Mouse (Mus musculus): ENCODE data around the gene Ttc17.

The Ttc17 gene

DNA sequence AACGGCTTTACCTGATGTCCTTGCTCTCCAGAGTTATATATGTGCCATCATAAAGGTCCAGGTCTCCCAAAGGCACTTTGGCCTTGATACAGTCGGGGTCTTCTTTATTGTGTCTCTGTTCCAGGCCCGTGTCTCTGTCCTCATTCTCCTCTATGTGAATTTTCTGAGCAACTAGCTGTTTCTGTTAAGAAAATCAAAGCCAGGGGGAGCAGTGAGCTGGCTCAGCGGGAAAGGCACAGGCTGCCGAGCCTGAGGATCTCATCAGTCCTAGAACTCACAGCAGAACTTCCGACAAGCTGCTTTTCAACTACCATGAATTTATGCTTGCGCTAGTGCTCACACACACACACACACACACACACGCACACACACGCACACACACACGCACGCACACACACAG, 27.8 kb downstream of the Ttc17 start:
- no peak for DNase-seq

DNA sequence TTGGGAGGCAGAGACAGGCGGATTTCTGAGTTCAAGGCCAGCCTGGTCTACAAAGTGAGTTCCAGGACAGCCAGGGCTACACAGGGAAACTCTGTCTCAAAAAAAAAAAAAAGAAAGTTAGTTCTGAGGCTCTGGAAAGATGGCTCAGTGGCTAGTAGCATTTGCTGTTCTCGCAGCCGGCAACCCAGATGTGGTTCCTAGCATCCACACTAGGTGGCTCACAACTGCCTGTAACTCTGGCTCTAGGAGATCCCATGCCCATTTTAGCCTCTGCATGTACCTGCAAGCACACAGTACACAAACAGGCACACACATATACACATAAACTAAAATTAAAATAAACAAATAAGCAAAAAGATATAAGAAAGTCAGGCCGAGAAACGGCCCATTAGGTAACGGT, 35.4 kb downstream of the Ttc17 start:
- peak in 1 of 2 experiments; percentile 5 for DNase-seq

GRCm38 (mm10) chr2:94363821-94364220, 42.7 kb downstream of the Ttc17 start:
- DNase-seq, result no peak

- DNase-seq, result no peak
Measured at GRCm38 (mm10) chr2:94360398-94360973, 46.0 kb downstream of the Ttc17 start.

GRCm38 (mm10) chr2:94348165-94348591, 58.3 kb downstream of the Ttc17 start:
- DNase-seq, result no peak

GRCm38 (mm10) chr2:94346746-94347145, 59.7 kb downstream of the Ttc17 start:
- no peak for DNase-seq

DNA sequence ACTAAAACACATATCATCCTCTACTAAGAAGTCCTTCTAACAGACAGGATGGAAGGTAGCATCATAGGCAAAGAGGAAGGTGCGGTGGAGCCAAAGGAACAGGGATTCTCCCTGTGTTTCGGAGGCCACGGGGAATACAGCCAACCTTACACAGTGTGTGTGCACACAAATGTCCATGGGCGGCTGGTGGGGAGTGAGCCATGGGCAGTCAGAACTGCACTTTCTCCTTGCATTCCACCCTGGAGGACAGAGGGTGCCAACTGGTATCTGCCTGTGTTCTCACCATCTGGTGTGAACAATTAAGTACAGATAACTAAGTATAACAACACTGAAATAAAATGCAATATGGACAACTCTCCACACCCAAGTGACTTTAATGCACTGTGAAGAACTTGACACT, 61.9 kb downstream of the Ttc17 start:
- DNase-seq, result no peak

- DNase-seq, result no peak
Measured at GRCm38 (mm10) chr2:94343290-94344285, 62.9 kb downstream of the Ttc17 start.

- DNase-seq, result no peak
Measured at GRCm38 (mm10) chr2:94340769-94341168, 65.7 kb downstream of the Ttc17 start.

DNA sequence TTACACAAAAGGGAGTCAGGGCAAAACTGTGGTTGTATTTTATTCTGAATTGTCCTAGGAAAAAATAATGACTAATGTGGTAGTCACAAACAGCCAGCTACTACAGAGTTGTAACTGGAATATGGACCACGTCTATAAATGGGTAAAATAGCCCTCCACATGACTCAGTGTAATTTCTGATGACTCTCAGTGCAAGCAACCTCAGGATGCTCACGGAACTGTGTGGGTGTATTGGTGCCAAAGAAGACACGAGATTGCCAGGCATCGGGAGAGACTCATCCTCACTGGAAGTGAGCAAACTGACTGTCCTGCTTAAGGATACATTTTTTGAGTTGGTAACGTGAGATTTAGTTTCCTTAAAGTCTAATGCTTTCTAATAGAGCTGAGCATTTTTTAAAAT, 67.0 kb downstream of the Ttc17 start:
- DNase-seq, result no peak

DNA sequence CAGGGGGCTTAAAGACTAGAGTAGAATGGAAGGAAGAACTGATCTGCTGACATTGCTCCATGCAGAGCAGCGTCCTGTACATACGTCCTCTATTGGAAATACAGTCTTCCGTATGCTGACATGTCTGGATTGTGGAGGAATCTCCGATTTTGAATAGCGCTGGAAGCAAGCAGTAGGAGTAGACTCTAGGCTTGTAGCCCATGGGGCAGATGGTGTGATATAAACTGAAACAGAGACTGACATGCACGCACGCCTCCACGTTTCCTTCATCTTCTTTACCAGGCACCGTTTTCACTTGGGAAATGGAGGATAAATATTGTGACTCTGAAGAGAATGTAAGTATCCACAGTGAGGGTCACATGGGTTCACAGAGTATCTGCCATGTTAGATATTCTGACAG, 70.2 kb downstream of the Ttc17 start:
- no peak for DNase-seq

DNA sequence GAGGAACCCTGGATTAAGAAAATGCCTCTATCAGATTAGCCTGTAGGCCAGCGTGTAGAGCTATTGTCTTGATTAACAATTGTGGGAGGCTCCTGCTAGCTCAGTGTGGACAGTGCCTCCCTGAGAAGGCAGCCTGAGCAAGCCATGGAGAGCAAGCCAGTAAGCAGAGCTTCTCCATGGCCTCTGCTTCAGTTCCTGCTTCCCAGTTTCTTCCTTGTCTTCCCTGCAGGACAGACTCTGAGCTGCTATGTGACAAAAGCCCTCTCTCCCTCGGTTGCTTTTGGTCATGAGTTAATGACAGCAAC, 71.8 kb downstream of the Ttc17 start:
- no peak for DNase-seq

DNA sequence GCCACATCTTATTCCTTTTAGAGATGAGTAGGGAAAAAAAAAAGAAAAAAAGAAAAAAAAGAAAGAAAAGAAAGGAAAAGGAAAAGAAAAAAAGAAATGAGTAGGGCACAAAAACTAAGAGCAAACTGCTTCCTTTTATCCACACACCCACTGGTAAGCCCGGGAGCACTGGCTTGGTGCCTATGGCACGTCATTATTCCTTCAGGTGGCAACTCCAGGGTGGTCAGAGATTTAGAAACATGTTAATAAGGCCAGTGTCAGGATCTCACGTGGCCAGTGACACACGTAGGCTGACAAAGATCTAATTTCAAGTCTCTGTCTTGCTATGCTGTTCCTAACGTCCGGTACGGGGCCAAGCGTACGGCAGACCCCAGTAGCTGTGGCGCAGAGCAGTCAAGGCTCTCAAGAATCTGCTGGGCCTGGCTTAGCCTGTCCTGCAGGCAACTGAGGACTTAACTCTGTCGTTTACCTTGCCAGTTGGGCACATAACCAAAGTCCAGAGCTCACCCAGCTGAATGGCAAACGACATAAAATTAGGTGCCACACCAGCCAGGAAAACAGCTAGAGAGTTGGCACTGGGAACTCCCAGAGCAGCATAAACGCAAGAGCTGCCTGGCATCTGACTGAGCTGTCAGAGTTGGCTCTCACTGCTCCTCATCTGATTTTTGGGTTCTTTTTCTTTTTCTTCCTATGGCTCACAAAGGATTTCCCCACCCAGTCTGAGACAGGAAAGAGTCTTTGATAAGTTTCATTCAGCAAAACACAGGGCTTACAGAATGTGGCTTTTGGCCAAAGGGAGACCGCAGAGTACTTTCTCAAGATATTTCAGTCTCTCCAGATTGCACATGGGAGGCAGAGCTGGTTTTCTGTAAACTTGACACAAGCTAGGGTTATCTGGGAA, 72.4 kb downstream of the Ttc17 start:
- DNase-seq, result peak in 1 of 2 experiments; percentile 20

- DNase-seq, result no peak
Measured at GRCm38 (mm10) chr2:94333086-94333485, 73.4 kb downstream of the Ttc17 start.

GRCm38 (mm10) chr2:94329336-94329735, 77.2 kb downstream of the Ttc17 start:
- no peak for DNase-seq

DNA sequence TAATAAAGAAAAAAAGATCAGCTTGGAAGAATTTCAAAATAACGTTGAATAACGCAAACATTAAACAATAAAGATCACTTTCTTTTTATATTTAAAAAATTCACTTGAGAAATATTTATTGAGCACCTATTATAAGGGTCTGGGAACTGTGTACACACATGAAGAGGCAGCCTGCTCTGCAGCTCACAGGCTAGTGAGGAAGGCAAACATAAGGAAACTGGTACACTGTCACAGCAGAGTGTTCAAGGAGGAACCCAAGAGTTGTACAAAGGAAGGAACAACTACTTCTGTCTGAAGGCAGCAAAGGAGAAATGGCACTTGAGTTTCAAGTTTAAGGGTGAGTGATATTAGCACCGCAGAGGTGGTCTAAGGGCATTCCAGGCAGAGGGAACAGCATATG, 78.7 kb downstream of the Ttc17 start:
- no peak for DNase-seq

- no peak for DNase-seq
Measured at GRCm38 (mm10) chr2:94319780-94320179, 86.7 kb downstream of the Ttc17 start.

- DNase-seq, result no peak
Measured at GRCm38 (mm10) chr2:94316526-94316925, 90.0 kb downstream of the Ttc17 start.

DNA sequence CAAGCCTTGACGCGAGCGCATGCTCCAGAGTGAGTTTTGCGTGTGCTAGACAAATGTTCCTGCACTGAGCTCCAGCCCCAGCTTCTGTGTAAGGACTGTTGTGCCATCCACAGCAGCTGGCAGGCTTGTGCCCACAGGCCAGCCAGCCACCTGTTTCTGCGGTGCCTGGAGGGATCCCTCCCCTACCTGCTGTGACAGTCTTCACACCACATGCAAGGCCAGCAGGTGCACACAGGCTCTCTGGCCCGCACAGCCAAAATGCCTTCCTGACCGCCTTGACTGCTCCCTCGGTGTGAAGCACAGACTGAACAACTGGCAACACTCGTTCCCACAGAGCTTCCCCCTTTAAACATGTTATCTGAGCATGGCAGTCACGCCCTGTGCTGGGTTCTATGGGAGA, 102.5 kb downstream of the Ttc17 start:
- no peak for DNase-seq

DNA sequence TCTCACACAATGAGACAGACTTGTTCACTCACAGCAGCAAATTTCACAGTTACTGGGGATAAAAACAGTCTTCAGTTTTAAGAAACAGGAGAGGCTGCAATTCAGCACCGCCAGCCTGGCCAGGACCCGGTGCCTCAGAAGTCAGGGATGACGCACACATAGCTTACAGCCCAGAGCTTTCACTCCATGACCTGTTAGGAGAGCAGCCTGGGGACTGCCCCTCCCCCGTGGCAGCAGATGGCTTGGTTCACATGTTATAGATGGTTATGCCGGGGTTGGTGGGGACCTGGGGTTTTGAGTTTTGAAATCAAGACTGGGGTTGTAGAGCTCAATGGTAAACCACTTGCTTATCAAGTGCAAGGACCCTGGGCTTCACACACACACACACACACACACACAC, 104.1 kb downstream of the Ttc17 start:
- no peak for DNase-seq

DNA sequence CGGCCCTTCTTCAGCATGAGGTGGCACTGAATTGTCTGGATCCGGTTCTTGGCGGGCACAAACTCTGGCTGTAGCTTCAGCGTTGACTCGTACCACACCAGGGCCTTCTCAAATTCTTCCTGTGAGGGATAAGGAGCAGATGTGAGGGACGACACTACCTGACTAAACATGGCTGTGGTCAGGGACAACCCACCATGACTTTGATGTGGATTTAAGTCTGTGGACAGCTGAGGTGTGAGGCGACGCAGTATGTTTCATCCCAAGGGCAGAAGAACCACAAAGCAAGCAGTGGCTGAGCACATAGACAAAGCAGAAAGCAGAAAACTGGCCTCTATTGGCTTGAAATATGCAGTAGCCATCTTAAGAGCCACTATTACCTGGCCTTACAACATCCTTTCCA, 104.7 kb downstream of the Ttc17 start:
- no peak for DNase-seq

DNA sequence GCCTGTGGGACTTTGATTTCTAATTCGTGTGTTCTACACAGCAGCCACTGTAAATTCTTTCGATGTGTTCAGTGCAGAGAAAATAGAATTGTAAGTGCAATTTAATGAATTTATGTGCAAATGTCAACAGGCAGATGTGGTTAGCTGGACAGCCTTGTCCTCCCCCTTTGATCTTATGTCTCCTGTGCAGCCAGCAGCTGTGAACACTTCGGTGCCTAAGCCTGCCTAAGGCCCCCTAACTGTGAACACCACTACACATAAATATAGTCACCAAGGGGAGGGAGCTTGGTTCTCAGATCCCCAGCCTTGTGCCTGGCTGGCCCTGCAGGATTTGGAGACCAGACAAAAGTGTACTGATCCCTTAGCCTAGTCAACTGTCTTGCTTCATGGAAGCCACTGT, 109.0 kb downstream of the Ttc17 start:
- no peak for DNase-seq

DNA sequence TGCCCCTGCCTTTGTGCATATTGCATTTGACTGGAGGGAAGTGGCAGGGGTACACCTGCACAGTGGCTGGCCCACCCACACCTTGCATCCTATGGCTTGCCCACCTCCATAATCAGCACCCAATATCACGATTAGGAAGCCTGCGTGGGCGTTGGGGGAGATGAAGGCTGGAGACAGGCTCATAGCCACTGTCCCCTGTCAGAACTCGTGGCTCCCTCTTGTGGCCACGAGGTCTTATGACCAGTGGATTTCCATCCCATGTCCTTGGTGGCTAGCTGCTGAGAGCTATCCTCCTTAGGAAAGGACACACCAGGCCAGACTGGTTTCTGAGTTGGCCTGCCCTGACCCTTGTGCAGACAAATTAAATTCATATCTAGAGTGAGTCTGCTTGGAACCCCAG, 116.0 kb downstream of the Ttc17 start:
- peak; percentile 43 to 46 for DNase-seq

Measured in lung, adult 18-20 months (tissue).